In the genomic region with DNA sequence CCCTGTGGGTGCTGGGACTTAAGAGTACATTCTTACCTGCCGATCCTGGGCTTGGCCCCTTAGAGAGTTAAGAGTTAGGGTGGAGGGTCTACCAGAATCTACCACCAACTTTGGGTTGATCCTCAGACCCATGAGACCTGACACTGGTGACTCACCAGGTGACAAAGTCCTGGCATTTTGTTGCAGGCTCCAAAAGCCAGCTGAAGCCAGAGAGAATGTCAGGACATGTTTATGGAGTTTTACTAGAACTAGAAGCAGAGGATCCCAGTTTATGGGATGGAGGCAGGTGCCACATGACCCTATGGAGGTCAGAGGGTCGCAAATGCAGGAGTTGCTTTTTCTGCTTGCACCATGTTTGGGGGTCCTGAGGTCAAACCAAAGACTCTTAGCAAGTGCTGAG, we compare ENCODE assay signal across 10 mouse cellular contexts. TPM values are rescaled to one million over a fixed set of nuclear protein-coding genes. Genes with fewer than 3 reads are reported as not detected.
A peak's percentile ranks its signal among the peaks of the same experiment; 100 is the strongest.
DNase-seq lines count a peak whose midpoint lies in the region; ATAC-seq and TF ChIP-seq lines count a peak whose summit lies in the region.
"Had no signal": no experiment of that assay in that cellular context is flagged by ENCODE, and none has a peak within 500 bp of the region (broad histone marks: within the 10 kb centered on the region; RNA-seq: fewer than 3 reads in every experiment).

No protein-coding gene starts in this region.

- peak overlapping the region; percentile 89 for H3K27ac ChIP-seq in left cerebral cortex, adult 2 months
- H3K27ac ChIP-seq in limb, embryonic 10.5 days = no peak overlapping the region
- no peak overlapping the region for H3K27ac ChIP-seq in neural tube, embryonic 12.5 days

- peaks cover 10% of the 10 kb centered on the region for H3K4me1 ChIP-seq in limb, embryonic 10.5 days
- peaks cover 10% of the 10 kb centered on the region for H3K4me1 ChIP-seq in neural tube, embryonic 12.5 days

- 78% methylated on average over 2 of the region's 2 CpGs for WGBS in limb, embryonic 10.5 days
- 74% methylated on average over 2 of the region's 2 CpGs for WGBS in neural tube, embryonic 12.5 days

- intact Hi-C loops in left cerebral cortex, adult 2 months (cut with DNase I) = loop anchor here (5.0 to 10.0 kb wide), 3 partner anchors 171 to 338 kb away; a partner anchor contains a TSS

- TF ChIP-seq CTCF in left cerebral cortex, adult 2 months (IDR thresholded peaks at IDR 0.05) = no peak

- no peak for ATAC-seq in neural tube, embryonic 12.5 days (ENCODE audit: low FRiP score, low read depth)
- ATAC-seq in inflammation-experienced regulatory T-cells, adult 6 months = no peak
- no peak for ATAC-seq in megakaryocyte progenitor cell, adult 5-6 weeks (replicated peaks; ENCODE audit: poor library complexity)

- peak overlapping the region; percentile 85 for H3K4me3 ChIP-seq in left cerebral cortex, adult 2 months
- H3K4me3 ChIP-seq in limb, embryonic 10.5 days = peak overlapping the region; percentile 91
- H3K4me3 ChIP-seq in neural tube, embryonic 12.5 days = no peak overlapping the region

- H3K27me3 ChIP-seq in limb, embryonic 10.5 days (ENCODE audit: low read depth, poor library complexity, severe bottlenecking) = no peaks in the 10 kb centered on the region
- no peaks in the 10 kb centered on the region for H3K27me3 ChIP-seq in neural tube, embryonic 12.5 days (replicated peaks)

- no peaks in the 10 kb centered on the region for H3K9me3 ChIP-seq in limb, embryonic 10.5 days (replicated peaks)
- H3K9me3 ChIP-seq in neural tube, embryonic 12.5 days = no peaks in the 10 kb centered on the region

- H3K36me3 ChIP-seq in limb, embryonic 10.5 days = peaks cover 85% of the 10 kb centered on the region
- peaks cover 53% of the 10 kb centered on the region for H3K36me3 ChIP-seq in neural tube, embryonic 12.5 days

- DNase-seq in cerebellum, adult 8-10 months = peak; percentile 23
- DNase-seq in cerebellum, postnatal 14 days = no peak
- no peak for DNase-seq in left cerebral cortex, adult 2 months (ENCODE audit: extremely low spot score in 1 of 2, low spot score in 2 of 2)
- no peak for DNase-seq in left cerebral cortex, adult 9 months (ENCODE audit: low spot score in 2 of 2)
- DNase-seq in limb, embryonic 10.5 days (ENCODE audit: low spot score) = no peak

- no peak overlapping the region for H3K9ac ChIP-seq in neural tube, embryonic 12.5 days

- H3K4me2 ChIP-seq in neural tube, embryonic 12.5 days (replicated peaks) = peak overlapping the region; percentile 74

RNA-seq across cellular contexts. Expression of a gene that starts 0.6 kb away (rescaled TPM):
- 10 to 100 TPM; 22.8 to 26.9 TPM for total RNA-seq in left cerebral cortex, adult 2 months (2021)
- 44.2 and 44.9 TPM in 2 replicates for polyA plus RNA-seq in limb, embryonic 10.5 days (2016; fragmentation: Nextera tagmentation; extraction: Ambion mirVana)
- 38.0 and 38.2 TPM in 2 replicates for polyA plus RNA-seq in neural tube, embryonic 12.5 days (2016; fragmentation: Nextera tagmentation; extraction: Ambion mirVana)
- 10 to 100 TPM; 20.3 to 29.1 (median 22.2) TPM for polyA plus RNA-seq in inflammation-experienced regulatory T-cells, adult 6 months (2017; shearing (Covaris generic))
- 15.1 and 16.6 TPM in 2 replicates for total RNA-seq in megakaryocyte progenitor cell, adult 5-6 weeks (2015)
- total RNA-seq in megakaryocyte progenitor cell, adult 5-6 weeks (2017) = 15.0 and 19.8 TPM in 2 replicates

RNA-seq across cellular contexts. Expression of a gene that starts 3.3 kb away (rescaled TPM):
- total RNA-seq in left cerebral cortex, adult 2 months (2021) = not detected
- not detected in 2 replicates for polyA plus RNA-seq in limb, embryonic 10.5 days (2016; fragmentation: Nextera tagmentation; extraction: Ambion mirVana)
- polyA plus RNA-seq in neural tube, embryonic 12.5 days (2016; fragmentation: Nextera tagmentation; extraction: Ambion mirVana) = not detected in 2 replicates
- polyA plus RNA-seq in inflammation-experienced regulatory T-cells, adult 6 months (2017; shearing (Covaris generic)) = 1 to 10 TPM in 1 of 3 experiments, under 1 TPM in 1, not detected in 1; 0.82 to 1.5 TPM
- total RNA-seq in megakaryocyte progenitor cell, adult 5-6 weeks (2015) = not detected in 2 replicates
- not detected in 2 replicates for total RNA-seq in megakaryocyte progenitor cell, adult 5-6 weeks (2017)
- total RNA-seq: liver, adult 2 months had no signal
- polyA plus RNA-seq: gonadal fat pad, adult 2 months; liver, adult 2 months had no signal

RNA-seq across cellular contexts. Expression of a gene that starts 6.4 kb away (rescaled TPM):
- total RNA-seq in left cerebral cortex, adult 2 months (2021) = 10 to 100 TPM; 62.4 to 64.7 TPM
- polyA plus RNA-seq in limb, embryonic 10.5 days (2016; fragmentation: Nextera tagmentation; extraction: Ambion mirVana) = 189 and 200 TPM in 2 replicates
- 134 and 152 TPM in 2 replicates for polyA plus RNA-seq in neural tube, embryonic 12.5 days (2016; fragmentation: Nextera tagmentation; extraction: Ambion mirVana)
- polyA plus RNA-seq in inflammation-experienced regulatory T-cells, adult 6 months (2017; shearing (Covaris generic)) = 100 to 1,000 TPM in 2 of 3 experiments, 10 to 100 TPM in 1; 61.9 to 113 (median 112) TPM
- 61.2 and 75.2 TPM in 2 replicates for total RNA-seq in megakaryocyte progenitor cell, adult 5-6 weeks (2015)
- total RNA-seq in megakaryocyte progenitor cell, adult 5-6 weeks (2017) = 80.5 and 84.9 TPM in 2 replicates

RNA-seq across cellular contexts. Expression of a gene that starts 14.6 kb away (rescaled TPM):
- not detected for total RNA-seq in left cerebral cortex, adult 2 months (2021)
- not detected in 2 replicates for polyA plus RNA-seq in limb, embryonic 10.5 days (2016; fragmentation: Nextera tagmentation; extraction: Ambion mirVana)
- not detected in 2 replicates for polyA plus RNA-seq in neural tube, embryonic 12.5 days (2016; fragmentation: Nextera tagmentation; extraction: Ambion mirVana)
- polyA plus RNA-seq in inflammation-experienced regulatory T-cells, adult 6 months (2017; shearing (Covaris generic)) = not detected
- total RNA-seq in megakaryocyte progenitor cell, adult 5-6 weeks (2015) = not detected in 2 replicates
- not detected in 2 replicates for total RNA-seq in megakaryocyte progenitor cell, adult 5-6 weeks (2017)
- total RNA-seq: liver, adult 2 months had no signal
- polyA plus RNA-seq: gonadal fat pad, adult 2 months; liver, adult 2 months had no signal

RNA-seq across cellular contexts. Expression of a gene that starts 14.6 kb away (rescaled TPM):
- 10 to 100 TPM; 61.0 to 61.2 TPM for total RNA-seq in left cerebral cortex, adult 2 months (2021)
- 76.4 and 80.8 TPM in 2 replicates for polyA plus RNA-seq in limb, embryonic 10.5 days (2016; fragmentation: Nextera tagmentation; extraction: Ambion mirVana)
- polyA plus RNA-seq in neural tube, embryonic 12.5 days (2016; fragmentation: Nextera tagmentation; extraction: Ambion mirVana) = 71.2 and 76.7 TPM in 2 replicates
- 10 to 100 TPM; 66.8 to 86.1 (median 78.3) TPM for polyA plus RNA-seq in inflammation-experienced regulatory T-cells, adult 6 months (2017; shearing (Covaris generic))
- 52.8 and 61.1 TPM in 2 replicates for total RNA-seq in megakaryocyte progenitor cell, adult 5-6 weeks (2015)
- 120 and 142 TPM in 2 replicates for total RNA-seq in megakaryocyte progenitor cell, adult 5-6 weeks (2017)
